Mouse (Mus musculus) bone marrow macrophage, adult 2 months (primary cell): ENCODE data around the gene Tefm.

Experiments
- CTCF ChIP-seq: IDR thresholded peaks from 2 replicates; pipeline ENCODE4 v1.5.1; 2012; ENCODE audit warnings: low read depth, mild to moderate bottlenecking, low read length, moderate library complexity
- POLR2A ChIP-seq: IDR thresholded peaks from 2 replicates; pipeline ENCODE4 v1.6.1; 2012; ENCODE audit warnings: mild to moderate bottlenecking, low read depth, low read length, borderline replicate concordance

- no peak for TF ChIP-seq CTCF
- no peak for TF ChIP-seq POLR2A
Measured at GRCm38 (mm10) chr11:80090555-80091164, 51.3 kb downstream of the Tefm start.
